Mouse (Mus musculus) stomach, postnatal 0 days (tissue): Measurements from ENCODE around the gene Fuz.
A peak's percentile ranks its signal among the peaks of the same experiment; 100 is the strongest.

ENCODE experiments used
- CTCF ChIP-seq: IDR thresholded peaks from 2 replicates; pipeline ENCODE4 v1.5.1; 2016; ENCODE audit warnings: antibody characterized with exemption, low read depth, mild to moderate bottlenecking, moderate library complexity
- EP300 ChIP-seq: optimal IDR thresholded peaks from 2 replicates; pipeline ENCODE3; 2016; ENCODE audit warnings: antibody characterized with exemption

DNA sequence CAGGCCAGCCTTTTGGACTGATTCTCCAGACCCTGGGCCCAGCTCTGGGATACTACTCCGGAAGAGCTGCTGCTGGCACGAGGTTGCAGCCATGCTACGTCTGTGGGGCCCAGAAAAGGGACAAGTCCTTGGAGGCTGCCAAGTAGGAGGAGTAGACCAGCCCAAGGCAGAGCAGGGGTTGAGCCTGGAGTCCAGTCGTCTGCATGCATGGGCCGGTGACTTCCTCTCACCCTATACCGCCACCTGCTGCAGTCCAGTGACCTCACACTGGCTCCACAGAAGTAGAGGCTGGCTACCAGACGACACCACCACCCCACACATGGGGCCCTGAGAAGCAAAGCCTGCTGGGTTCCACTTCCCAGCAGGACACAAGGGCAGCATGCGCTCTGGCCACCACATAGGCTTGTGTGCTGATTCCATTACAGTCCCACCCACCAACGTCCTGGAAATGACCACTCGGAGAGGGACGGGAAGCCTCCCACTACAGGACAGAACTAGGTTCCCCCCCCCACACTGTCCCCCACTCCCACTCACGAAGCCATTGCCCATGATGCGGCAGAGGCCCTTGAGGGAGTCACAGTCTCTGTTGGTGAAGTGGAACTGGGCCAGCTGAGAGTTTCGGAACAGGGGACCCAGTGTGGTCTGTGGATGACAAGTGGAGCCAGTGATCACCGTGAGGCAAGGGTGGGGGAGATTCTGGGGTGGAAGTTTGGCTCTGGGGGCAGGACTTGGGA, 29.4 kb upstream of the Fuz start:
- TF ChIP-seq CTCF (peak; percentile 60), EP300 (no peak)
